Mouse (Mus musculus) lung, postnatal 10 days (tissue): ENCODE results near the gene Rnf182.
A peak's percentile ranks its signal among the peaks of the same experiment; 100 is the strongest.

ENCODE experiments used
- DNase-seq: peaks from one replicate; pipeline ENCODE4 v3.0.0; 2021

Gene Rnf182

GRCm38 (mm10) chr13:43615577-43616254 lies at the start of gene Rnf182:
Gene Rnf182, plus strand, starts transcription at chr13:43615710.
- peak; percentile 77 for DNase-seq

GRCm38 (mm10) chr13:43566184-43566583 lies 49.3 kb upstream of the Rnf182 start:
- DNase-seq = no peak

GRCm38 (mm10) chr13:43567141-43567891 lies 48.2 kb upstream of the Rnf182 start:
- peak; percentile 37 for DNase-seq

- DNase-seq = no peak
Observed at GRCm38 (mm10) chr13:43573979-43574378, 41.5 kb upstream of the Rnf182 start.

- DNase-seq = no peak
Observed at GRCm38 (mm10) chr13:43575431-43575830, 40.1 kb upstream of the Rnf182 start.

- peak; percentile 34 for DNase-seq
Observed at GRCm38 (mm10) chr13:43577254-43577653, 38.3 kb upstream of the Rnf182 start.

- DNase-seq = no peak
Observed at GRCm38 (mm10) chr13:43577766-43578165, 37.7 kb upstream of the Rnf182 start.

- DNase-seq = peak; percentile 62
Observed at GRCm38 (mm10) chr13:43579740-43580139, 35.8 kb upstream of the Rnf182 start.

- DNase-seq = no peak
Observed at GRCm38 (mm10) chr13:43580661-43581060, 34.8 kb upstream of the Rnf182 start.

GRCm38 (mm10) chr13:43582961-43583360 lies 32.5 kb upstream of the Rnf182 start:
- DNase-seq = no peak

- DNase-seq = no peak
Observed at GRCm38 (mm10) chr13:43583504-43583903, 32.0 kb upstream of the Rnf182 start.

GRCm38 (mm10) chr13:43585335-43585734 lies 30.2 kb upstream of the Rnf182 start:
- DNase-seq = no peak

GRCm38 (mm10) chr13:43586966-43587365 lies 28.5 kb upstream of the Rnf182 start:
- DNase-seq = no peak

GRCm38 (mm10) chr13:43587844-43588840 lies 27.4 kb upstream of the Rnf182 start:
- DNase-seq = no peak

- no peak for DNase-seq
Observed at GRCm38 (mm10) chr13:43591828-43592680, 23.5 kb upstream of the Rnf182 start.

GRCm38 (mm10) chr13:43592681-43593068 lies 22.8 kb upstream of the Rnf182 start:
- DNase-seq = no peak

- DNase-seq = peak; percentile 70
Observed at GRCm38 (mm10) chr13:43595896-43596295, 19.6 kb upstream of the Rnf182 start.

GRCm38 (mm10) chr13:43600967-43601366 lies 14.5 kb upstream of the Rnf182 start:
- no peak for DNase-seq

- no peak for DNase-seq
Observed at GRCm38 (mm10) chr13:43602440-43602839, 13.1 kb upstream of the Rnf182 start.

- peak; percentile 16 for DNase-seq
Observed at GRCm38 (mm10) chr13:43603042-43603441, 12.5 kb upstream of the Rnf182 start.

GRCm38 (mm10) chr13:43608854-43609253 lies 6.7 kb upstream of the Rnf182 start:
- no peak for DNase-seq

- no peak for DNase-seq
Observed at GRCm38 (mm10) chr13:43612040-43612439, 3.5 kb upstream of the Rnf182 start.
